Mouse (Mus musculus): ENCODE measurements around the gene Sbk1. TPM values are rescaled to one million over a fixed set of nuclear protein-coding genes. Genes with fewer than 3 reads are reported as not detected.

Sbk1 gene
- polyA plus RNA-seq, 1 experiment from 2014 or later: 120 TPM

GRCm38 (mm10) chr7:126248088-126248487, 24.3 kb upstream of the Sbk1 start:
- peak; percentile 69 for ATAC-seq (ENCODE audit: insufficient number of reproducible peaks, insufficient read depth, low FRiP score, low TSS enrichment, low read depth)
- H3K27me3 ChIP-seq: peaks cover 25% of the 10 kb centered on the region
- peaks cover 14% of the 10 kb centered on the region for H3K4me1 ChIP-seq (replicated peaks)
- H3K4me2 ChIP-seq: peak overlapping the region; percentile 50
- H3K27ac ChIP-seq: no peak overlapping the region
- peak overlapping the region; percentile 40; the same call in 1 of the 2 replicates for H3K9ac ChIP-seq (replicated peaks)
- WGBS: 2% methylated on average over 6 of the region's 6 CpGs
- peak overlapping the region; percentile 19; the same call in 1 of the 2 replicates for H3K4me3 ChIP-seq (replicated peaks)
- no peaks in the 10 kb centered on the region for H3K36me3 ChIP-seq
- no peaks in the 10 kb centered on the region for H3K9me3 ChIP-seq

- Histone ChIP-seq H3K4me3 (replicated peaks) (peak overlapping the region; percentile 19; the same call in 1 of the 2 replicates), H3K36me3 (no peaks in the 10 kb centered on the region), H3K4me1 (replicated peaks) (peaks cover 14% of the 10 kb centered on the region), H3K9me3 (no peaks in the 10 kb centered on the region), H3K9ac (replicated peaks) (peak overlapping the region; percentile 40; the same call in 1 of the 2 replicates), H3K27ac (no peak overlapping the region), H3K27me3 (peaks cover 25% of the 10 kb centered on the region), H3K4me2 (peak overlapping the region; percentile 50)
- 41% methylated on average over 17 of the region's 17 CpGs for WGBS
- ATAC-seq (ENCODE audit: insufficient number of reproducible peaks, insufficient read depth, low FRiP score, low TSS enrichment, low read depth): no peak
These were observed 23.7 kb upstream of the Sbk1 start for GRCm38 (mm10) chr7:126248641-126249141.

- Histone ChIP-seq H3K27me3 (peaks cover 25% of the 10 kb centered on the region), H3K4me1 (replicated peaks) (peaks cover 14% of the 10 kb centered on the region), H3K36me3 (no peaks in the 10 kb centered on the region), H3K4me3 (replicated peaks) (no peak overlapping the region), H3K4me2 (no peak overlapping the region), H3K9me3 (no peaks in the 10 kb centered on the region), H3K9ac (replicated peaks) (peak overlapping the region; percentile 40; the same call in 1 of the 2 replicates), H3K27ac (no peak overlapping the region)
- ATAC-seq (ENCODE audit: insufficient number of reproducible peaks, insufficient read depth, low FRiP score, low TSS enrichment, low read depth): no peak
- 66% methylated on average over 5 of the region's 5 CpGs for WGBS
These were observed 23.3 kb upstream of the Sbk1 start for GRCm38 (mm10) chr7:126249146-126249545.

- H3K4me2 ChIP-seq: no peak overlapping the region
- no peak overlapping the region for H3K4me3 ChIP-seq (replicated peaks)
- no peak overlapping the region for H3K27ac ChIP-seq
- H3K36me3 ChIP-seq: no peaks in the 10 kb centered on the region
- no peaks in the 10 kb centered on the region for H3K9me3 ChIP-seq
- ATAC-seq (ENCODE audit: insufficient number of reproducible peaks, insufficient read depth, low FRiP score, low TSS enrichment, low read depth): no peak
- peaks cover 14% of the 10 kb centered on the region for H3K4me1 ChIP-seq (replicated peaks)
- 85% methylated on average over 3 of the region's 3 CpGs for WGBS
- H3K9ac ChIP-seq (replicated peaks): no peak overlapping the region
- peaks cover 25% of the 10 kb centered on the region for H3K27me3 ChIP-seq
These were observed 22.4 kb upstream of the Sbk1 start for GRCm38 (mm10) chr7:126249986-126250385.

GRCm38 (mm10) chr7:126250481-126250880, 21.9 kb upstream of the Sbk1 start:
- H3K27ac ChIP-seq: no peak overlapping the region
- no peaks in the 10 kb centered on the region for H3K36me3 ChIP-seq
- WGBS: 70% methylated on average over 7 of the region's 7 CpGs
- no peak for ATAC-seq (ENCODE audit: insufficient number of reproducible peaks, insufficient read depth, low FRiP score, low TSS enrichment, low read depth)
- H3K9me3 ChIP-seq: no peaks in the 10 kb centered on the region
- peaks cover 14% of the 10 kb centered on the region for H3K4me1 ChIP-seq (replicated peaks)
- H3K27me3 ChIP-seq: peaks cover 25% of the 10 kb centered on the region
- no peak overlapping the region for H3K4me2 ChIP-seq
- no peak overlapping the region for H3K4me3 ChIP-seq (replicated peaks)
- H3K9ac ChIP-seq (replicated peaks): no peak overlapping the region

- H3K9me3 ChIP-seq: no peaks in the 10 kb centered on the region
- no peak for ATAC-seq (ENCODE audit: insufficient number of reproducible peaks, insufficient read depth, low FRiP score, low TSS enrichment, low read depth)
- H3K4me2 ChIP-seq: no peak overlapping the region
- 64% methylated on average over 3 of the region's 3 CpGs for WGBS
- H3K4me3 ChIP-seq (replicated peaks): no peak overlapping the region
- H3K27me3 ChIP-seq: peaks cover 22% of the 10 kb centered on the region
- no peak overlapping the region for H3K27ac ChIP-seq
- H3K36me3 ChIP-seq: no peaks in the 10 kb centered on the region
- peaks cover 14% of the 10 kb centered on the region for H3K4me1 ChIP-seq (replicated peaks)
- H3K9ac ChIP-seq (replicated peaks): no peak overlapping the region
These were observed 20.7 kb upstream of the Sbk1 start for GRCm38 (mm10) chr7:126251698-126252097.

- Histone ChIP-seq H3K4me2 (no peak overlapping the region), H3K27ac (no peak overlapping the region), H3K27me3 (peaks cover 17% of the 10 kb centered on the region), H3K9ac (replicated peaks) (no peak overlapping the region), H3K36me3 (no peaks in the 10 kb centered on the region), H3K4me1 (replicated peaks) (peaks cover 14% of the 10 kb centered on the region), H3K9me3 (no peaks in the 10 kb centered on the region), H3K4me3 (replicated peaks) (no peak overlapping the region)
- ATAC-seq (ENCODE audit: insufficient number of reproducible peaks, insufficient read depth, low FRiP score, low TSS enrichment, low read depth): no peak
- WGBS: 82% methylated on average over 5 of the region's 5 CpGs
These were observed 20.2 kb upstream of the Sbk1 start for GRCm38 (mm10) chr7:126252230-126252629.

- WGBS: 11% methylated on average over 18 of the region's 18 CpGs
- ATAC-seq (ENCODE audit: insufficient number of reproducible peaks, insufficient read depth, low FRiP score, low TSS enrichment, low read depth): no peak; the same call in 1 of the 2 replicates
- H3K9ac ChIP-seq (replicated peaks): no peak overlapping the region
These were observed 11.9 kb upstream of the Sbk1 start for GRCm38 (mm10) chr7:126260280-126261210.

GRCm38 (mm10) chr7:126261823-126262222, 10.6 kb upstream of the Sbk1 start:
- H3K4me2 ChIP-seq: no peak overlapping the region
- 75% methylated on average over 4 of the region's 4 CpGs for WGBS
- H3K4me3 ChIP-seq (replicated peaks): no peak overlapping the region
- no peak overlapping the region; the same call in 1 of the 2 replicates for H3K9ac ChIP-seq (replicated peaks)
- no peak overlapping the region for H3K27ac ChIP-seq
- ATAC-seq (ENCODE audit: insufficient number of reproducible peaks, insufficient read depth, low FRiP score, low TSS enrichment, low read depth): no peak
- H3K36me3 ChIP-seq: no peaks in the 10 kb centered on the region
- peaks cover 11% of the 10 kb centered on the region for H3K4me1 ChIP-seq (replicated peaks)
- 0 out of 2 replicates have a peak, but pooled peaks cover 10% of the 10 kb centered on the region for H3K27me3 ChIP-seq
- H3K9me3 ChIP-seq: no peaks in the 10 kb centered on the region

More at GRCm38 (mm10) chr7:126260280-126261210, 11.9 kb upstream of the Sbk1 start:
- 0 out of 2 replicates have a peak, but pooled peaks cover 10% of the 10 kb centered on the region for H3K27me3 ChIP-seq
- H3K27ac ChIP-seq: no peak overlapping the region
- no peaks in the 10 kb centered on the region for H3K36me3 ChIP-seq
- H3K4me1 ChIP-seq (replicated peaks): no peaks in the 10 kb centered on the region; the same call in 1 of the 2 replicates
- H3K9me3 ChIP-seq: no peaks in the 10 kb centered on the region
- no peak overlapping the region for H3K4me3 ChIP-seq (replicated peaks)
- H3K4me2 ChIP-seq: no peak overlapping the region

GRCm38 (mm10) chr7:126263964-126264363, 8.5 kb upstream of the Sbk1 start:
- 0 out of 2 replicates have a peak, but pooled peaks cover 10% of the 10 kb centered on the region for H3K27me3 ChIP-seq
- WGBS: 22% methylated on average over 7 of the region's 7 CpGs
- H3K27ac ChIP-seq: no peak overlapping the region
- no peak for ATAC-seq (ENCODE audit: insufficient number of reproducible peaks, insufficient read depth, low FRiP score, low TSS enrichment, low read depth)
- H3K4me1 ChIP-seq (replicated peaks): peaks cover 15% of the 10 kb centered on the region
- no peak overlapping the region for H3K4me3 ChIP-seq (replicated peaks)
- H3K9me3 ChIP-seq: no peaks in the 10 kb centered on the region
- H3K4me2 ChIP-seq: no peak overlapping the region
- H3K36me3 ChIP-seq: no peaks in the 10 kb centered on the region
- H3K9ac ChIP-seq (replicated peaks): peak overlapping the region; percentile 19; the same call in 1 of the 2 replicates

GRCm38 (mm10) chr7:126265949-126266348, 6.5 kb upstream of the Sbk1 start:
- Histone ChIP-seq H3K4me3 (replicated peaks) (no peak overlapping the region), H3K36me3 (no peaks in the 10 kb centered on the region), H3K9ac (replicated peaks) (no peak overlapping the region), H3K9me3 (no peaks in the 10 kb centered on the region), H3K4me2 (no peak overlapping the region), H3K4me1 (replicated peaks) (peaks cover 18% of the 10 kb centered on the region), H3K27ac (0 out of 2 replicates have a peak overlapping the region, but pooled peaks have one; percentile 42), H3K27me3 (no peaks in the 10 kb centered on the region)
- 60% methylated on average over 9 of the region's 9 CpGs for WGBS
- ATAC-seq (ENCODE audit: insufficient number of reproducible peaks, insufficient read depth, low FRiP score, low TSS enrichment, low read depth): no peak

All from limb, embryonic 12.5 days (tissue).